17 mouse cellular contexts compared by ENCODE assay signal in genomic region chr4:120191987-120192386, GRCm38 (mm10). TPM values are rescaled to one million over a fixed set of nuclear protein-coding genes. Genes with fewer than 3 reads are reported as not detected.
"Had no signal": no experiment of that assay in that cellular context is flagged by ENCODE, and none has a peak within 500 bp of the region (broad histone marks: within the 10 kb centered on the region; RNA-seq: fewer than 3 reads in every experiment).

No protein-coding gene starts in this region.

- H3K4me2 ChIP-seq: hindbrain, embryonic 14.5 days; limb, embryonic 15.5 days; liver, embryonic 13.5 days; midbrain, embryonic 11.5 days; midbrain, embryonic 15.5 days; neural tube, embryonic 15.5 days had no signal

- H3K9me3 ChIP-seq: limb, embryonic 15.5 days; liver, embryonic 13.5 days; megakaryocyte, embryonic 14.5 days; midbrain, embryonic 15.5 days; neural tube, embryonic 15.5 days had no signal

- H3K4me3 ChIP-seq: limb, embryonic 15.5 days; liver, embryonic 13.5 days; megakaryocyte, embryonic 14.5 days; midbrain, embryonic 15.5 days; neural tube, embryonic 15.5 days had no signal

- DNase-seq: kidney, adult 18-20 months; kidney, postnatal 10 days; layer of hippocampus, adult 9-11 months; layer of hippocampus, postnatal 36 days; liver, embryonic 13.5 days; liver, postnatal 0 days; right cerebral cortex, adult 18-20 months; right cerebral cortex, postnatal 25 days had no signal

- H3K36me3 ChIP-seq: limb, embryonic 15.5 days; liver, embryonic 13.5 days; midbrain, embryonic 15.5 days; neural tube, embryonic 15.5 days had no signal

- H3K27ac ChIP-seq: hindbrain, embryonic 14.5 days; limb, embryonic 15.5 days; liver, embryonic 13.5 days; macrophage; midbrain, embryonic 15.5 days; neural tube, embryonic 15.5 days had no signal

- H3K27me3 ChIP-seq: limb, embryonic 15.5 days; midbrain, embryonic 15.5 days; neural tube, embryonic 15.5 days had no signal

- H3K4me1 ChIP-seq: liver, embryonic 13.5 days had no signal

- H3K9ac ChIP-seq: hindbrain, embryonic 14.5 days; limb, embryonic 15.5 days; liver, embryonic 13.5 days; liver, postnatal 0 days; midbrain, embryonic 15.5 days; neural tube, embryonic 15.5 days had no signal

- ATAC-seq: liver, postnatal 0 days; midbrain, embryonic 15.5 days had no signal

RNA-seq across cellular contexts. Expression of gene Edn2, which starts 31.0 kb away (rescaled TPM):
- polyA plus RNA-seq: hindbrain, embryonic 14.5 days; kidney, embryonic 14.5 days; limb, embryonic 11.5 days; macrophage; midbrain, embryonic 11.5 days had no signal
